Comparison of ENCODE assay signal across 12 mouse cellular contexts in genomic region chr19:3419251-3419650, GRCm38 (mm10). TPM values are rescaled to one million over a fixed set of nuclear protein-coding genes. Genes with fewer than 3 reads are reported as not detected.
DNase-seq lines count a peak whose midpoint lies in the region; ATAC-seq lines count a peak whose summit lies in the region.
"Had no signal": no experiment of that assay in that cellular context is flagged by ENCODE, and none has a peak within 500 bp of the region (broad histone marks: within the 10 kb centered on the region; RNA-seq: fewer than 3 reads in every experiment).

No protein-coding gene starts in this region.

- no peak overlapping the region for H3K4me2 ChIP-seq in hindbrain, embryonic 12.5 days (replicated peaks)
- no peak overlapping the region for H3K4me2 ChIP-seq in hindbrain, embryonic 16.5 days (ENCODE audit: low read length)
- H3K4me2 ChIP-seq: limb, embryonic 12.5 days; neural tube, embryonic 12.5 days had no signal

- DNase-seq in urinary bladder, postnatal 14 days (ENCODE audit: low spot score), result peak; percentile 22
- no peak for DNase-seq in urinary bladder, postnatal 10 days (ENCODE audit: low spot score)
- peak; percentile 51 to 61 for DNase-seq in left cerebral cortex, adult 18-20 months (ENCODE audit: low spot score in 2 of 2)
- DNase-seq in telencephalon, adult 2 months (ENCODE audit: low read depth, low spot score), result peak; percentile 12
- no peak for DNase-seq in spleen, postnatal 14 days (ENCODE audit: low spot score in 2 of 2)
- DNase-seq: heart, postnatal 14 days had no signal

- peaks cover 5% of the 10 kb centered on the region for H3K4me1 ChIP-seq in hindbrain, embryonic 12.5 days
- H3K4me1 ChIP-seq in hindbrain, embryonic 16.5 days (ENCODE audit: control insufficient read depth, insufficient read depth, low read depth, low read length), result peaks cover 4% of the 10 kb centered on the region; the same call in 1 of the 2 replicates

- no peaks in the 10 kb centered on the region for H3K9me3 ChIP-seq in hindbrain, embryonic 12.5 days (replicated peaks)
- no peaks in the 10 kb centered on the region for H3K9me3 ChIP-seq in hindbrain, embryonic 16.5 days (ENCODE audit: control insufficient read depth, low read length)
- H3K9me3 ChIP-seq: neural tube, embryonic 12.5 days had no signal

- ATAC-seq in hindbrain, embryonic 12.5 days (ENCODE audit: low FRiP score), result peak; percentile 44; the same call in 1 of the 2 replicates
- ATAC-seq in hindbrain, embryonic 16.5 days, result no peak; the same call in 1 of the 2 replicates
- no peak for ATAC-seq in erythroblast, adult 5-6 weeks (replicated peaks; ENCODE audit: low FRiP score, poor library complexity, severe bottlenecking)

- H3K4me3 ChIP-seq in hindbrain, embryonic 12.5 days, result no peak overlapping the region
- no peak overlapping the region for H3K4me3 ChIP-seq in hindbrain, embryonic 16.5 days (ENCODE audit: low read length)
- H3K4me3 ChIP-seq: limb, embryonic 12.5 days; neural tube, embryonic 12.5 days had no signal

- H3K27ac ChIP-seq in hindbrain, embryonic 12.5 days, result no peak overlapping the region
- no peak overlapping the region for H3K27ac ChIP-seq in hindbrain, embryonic 16.5 days (ENCODE audit: low read depth, low read length)
- H3K27ac ChIP-seq: limb, embryonic 12.5 days; macrophage; neural tube, embryonic 12.5 days had no signal

- 60% methylated on average over 5 of the region's 5 CpGs for WGBS in hindbrain, embryonic 12.5 days
- 35% methylated on average over 5 of the region's 5 CpGs for WGBS in hindbrain, embryonic 16.5 days

- H3K27me3 ChIP-seq in hindbrain, embryonic 12.5 days, result peaks cover 24% of the 10 kb centered on the region
- peaks cover 3% of the 10 kb centered on the region; the same call in 1 of the 2 replicates for H3K27me3 ChIP-seq in hindbrain, embryonic 16.5 days (replicated peaks; ENCODE audit: control insufficient read depth, insufficient read depth, low read length)

- no peaks in the 10 kb centered on the region for H3K36me3 ChIP-seq in hindbrain, embryonic 12.5 days
- H3K36me3 ChIP-seq in hindbrain, embryonic 16.5 days (ENCODE audit: control insufficient read depth, insufficient read depth, low read length), result no peaks in the 10 kb centered on the region
- H3K36me3 ChIP-seq: limb, embryonic 12.5 days; neural tube, embryonic 12.5 days had no signal

- H3K9ac ChIP-seq in hindbrain, embryonic 12.5 days, result no peak overlapping the region
- H3K9ac ChIP-seq in hindbrain, embryonic 16.5 days (ENCODE audit: low read depth, low read length), result no peak overlapping the region
- H3K9ac ChIP-seq: limb, embryonic 12.5 days; neural tube, embryonic 12.5 days had no signal

RNA-seq across cellular contexts. Expression of gene Gal, which starts 4.9 kb away (rescaled TPM):
- 6.2 and 8.7 TPM in 2 replicates for polyA plus RNA-seq in hindbrain, embryonic 12.5 days (2016; fragmentation: Nextera tagmentation; extraction: Ambion mirVana)
- 24.3 and 25.3 TPM in 2 replicates for polyA plus RNA-seq in hindbrain, embryonic 16.5 days (2015; fragmentation: Nextera tagmentation; extraction: Ambion mirVana)
- total RNA-seq in left cerebral cortex, adult 18-20 months (2021), result not detected
- not detected in 2 replicates for total RNA-seq in erythroblast, adult 5-6 weeks (2015; ENCODE audit: low replicate concordance)
- total RNA-seq in erythroblast, adult 5-6 weeks (2017; ENCODE audit: low replicate concordance), result not detected in 2 replicates
- total RNA-seq: heart, postnatal 14 days had no signal
- polyA plus RNA-seq: macrophage had no signal

RNA-seq across cellular contexts. Expression of gene Tesmin, which starts 30.6 kb away (rescaled TPM):
- 0.48 and 0.71 TPM in 2 replicates for polyA plus RNA-seq in hindbrain, embryonic 12.5 days (2016; fragmentation: Nextera tagmentation; extraction: Ambion mirVana)
- 0.36 and 0.44 TPM in 2 replicates for polyA plus RNA-seq in hindbrain, embryonic 16.5 days (2015; fragmentation: Nextera tagmentation; extraction: Ambion mirVana)
- total RNA-seq in left cerebral cortex, adult 18-20 months (2021), result under 1 TPM in 1 of 2 experiments, not detected in 1; 0.14 TPM
- total RNA-seq in erythroblast, adult 5-6 weeks (2015; ENCODE audit: low replicate concordance), result 0.63 TPM in 1 of 2 replicates, not detected in the other
- not detected in 2 replicates for total RNA-seq in erythroblast, adult 5-6 weeks (2017; ENCODE audit: low replicate concordance)
- polyA plus RNA-seq: neural tube, embryonic 12.5 days had no signal

Comparison
In these comparisons a context has a peak if more than half of its experiments do, and no peak if none do; other contexts are left out.
1. DNase-seq: peak in urinary bladder, postnatal 14 days (single experiment), left cerebral cortex, adult 18-20 months (2 of 2) and telencephalon, adult 2 months (single experiment); none in urinary bladder, postnatal 10 days (single experiment) and spleen, postnatal 14 days (0 of 2).